Mouse (Mus musculus) liver, postnatal 0 days (tissue): ENCODE measurements around the gene Col23a1. TPM values are rescaled to one million over a fixed set of nuclear protein-coding genes. Genes with fewer than 3 reads are reported as not detected.
"Not testable (repeated sequence)": the region's sequence is repeated elsewhere in the genome, so short reads cannot be mapped to it uniquely, and the experiment has no call there.

ENCODE experiments used
- ATAC-seq: fragments of 200-750 bp; cut with Nextera tagmentation; 2 replicates; pipeline ENCODE4 v1.8.0; 2017; ENCODE audit warnings: mild to moderate bottlenecking, moderate library complexity
- DNase-seq: peaks from one replicate; pipeline ENCODE4 v3.0.0-alpha.2; 2016
- H3K27ac ChIP-seq: fragments of 300-500 bp; sonication (generic); 2 replicates; pipeline ENCODE4 v1.5.1; 2014; ENCODE audit warnings: antibody characterized with exemption, moderate library complexity, mild to moderate bottlenecking, low read depth
- H3K27me3 ChIP-seq: fragments of 300-500 bp; sonication (generic); 2 replicates; pipeline ENCODE4 v1.6.1; 2014; ENCODE audit warnings: low read length, control low read depth, mixed read lengths; ENCODE audit not compliant: insufficient read depth
- H3K36me3 ChIP-seq: fragments of 300-500 bp; sonication (generic); replicated peaks from 2 replicates; pipeline ENCODE4 v1.6.1; 2014; ENCODE audit warnings: mild to moderate bottlenecking, control low read depth, low read length, moderate library complexity, mixed read lengths; ENCODE audit not compliant: insufficient read depth
- H3K4me1 ChIP-seq: fragments of 300-500 bp; sonication (generic); 2 replicates; pipeline ENCODE4 v1.6.1; 2014; ENCODE audit warnings: antibody characterized with exemption, mild to moderate bottlenecking, control low read depth; ENCODE audit not compliant: insufficient read depth
- H3K4me2 ChIP-seq: fragments of 300-500 bp; sonication (generic); 2 replicates; pipeline ENCODE4 v1.6.1; 2014; ENCODE audit warnings: low read depth, mild to moderate bottlenecking, low read length, moderate library complexity, mixed read lengths
- H3K4me3 ChIP-seq: fragments of 300-500 bp; sonication (generic); 2 replicates; pipeline ENCODE4 v1.5.1; 2014; ENCODE audit warnings: low read depth, low read length
- H3K9ac ChIP-seq: fragments of 300-500 bp; sonication (generic); replicated peaks from 2 replicates; pipeline ENCODE4 v1.6.1; 2014; ENCODE audit warnings: mild to moderate bottlenecking, moderate library complexity
- H3K9me3 ChIP-seq: fragments of 300-500 bp; sonication (generic); 2 replicates; pipeline ENCODE4 v1.6.1; 2016; ENCODE audit warnings: mild to moderate bottlenecking, control low read depth, low read length, mixed read lengths
- CTCF ChIP-seq: sonication (generic); IDR thresholded peaks from 2 replicates; pipeline ENCODE4 v1.5.1; 2016; ENCODE audit warnings: antibody characterized with exemption, low read depth
- EP300 ChIP-seq: IDR thresholded peaks from 2 replicates; pipeline ENCODE4 v1.6.1; 2016; ENCODE audit warnings: antibody characterized with exemption, low read depth, mild to moderate bottlenecking
- WGBS: fragments of 180-500 bp; shearing (Covaris S2); extraction: QIAGEN DNeasy Blood & Tissue Kit; methylation state at CpG from one replicate; pipeline ENCODE4 v1.1.7; 2014; ENCODE audit not compliant: insufficient replicate concordance; 5-methylcytosine and 5-hydroxymethylcytosine counted together
- polyA plus RNA-seq: library from polyadenylated mRNA; unstranded; fragments of >200 nt; fragmentation: Nextera tagmentation; extraction: Ambion mirVana; gene quantifications from 2 replicates; pipeline ENCODE4 v1.2.1, GENCODE M21; 2015

Col23a1 gene
- polyA plus RNA-seq, 1 experiment from 2014 or later: 0.13 TPM

- H3K9ac ChIP-seq: no peak overlapping the region
- TF ChIP-seq CTCF: no peak
- TF ChIP-seq EP300: no peak
- no peak overlapping the region for H3K27ac ChIP-seq
- no peaks in the 10 kb centered on the region for H3K9me3 ChIP-seq
- ATAC-seq (no peak), DNase-seq (no peak)
- H3K4me2 ChIP-seq: no peak overlapping the region
- WGBS: 76% methylated on average over 2 of the region's 2 CpGs
- no peaks in the 10 kb centered on the region for H3K27me3 ChIP-seq
- H3K36me3 ChIP-seq: no peaks in the 10 kb centered on the region
- H3K4me3 ChIP-seq: no peak overlapping the region
- no peaks in the 10 kb centered on the region for H3K4me1 ChIP-seq
Observed at GRCm38 (mm10) chr11:51347756-51348155, 58.0 kb downstream of the Col23a1 start.

GRCm38 (mm10) chr11:51349665-51350064 lies 59.9 kb downstream of the Col23a1 start:
- ATAC-seq: no peak

GRCm38 (mm10) chr11:51351151-51351550 lies 61.4 kb downstream of the Col23a1 start:
- Histone ChIP-seq H3K36me3 (no peaks in the 10 kb centered on the region), H3K27me3 (no peaks in the 10 kb centered on the region), H3K4me1 (no peaks in the 10 kb centered on the region), H3K9me3 (no peaks in the 10 kb centered on the region), H3K4me3 (no peak overlapping the region), H3K27ac (no peak overlapping the region), H3K9ac (no peak overlapping the region), H3K4me2 (no peak overlapping the region)
- TF ChIP-seq EP300: no peak
- TF ChIP-seq CTCF: no peak
- DNase-seq (no peak), ATAC-seq (no peak)
- WGBS: 73% methylated on average over 9 of the region's 9 CpGs

More at GRCm38 (mm10) chr11:51349665-51350064, 59.9 kb downstream of the Col23a1 start:
- Histone ChIP-seq H3K36me3 (no peaks in the 10 kb centered on the region), H3K4me1 (no peaks in the 10 kb centered on the region), H3K9ac (no peak overlapping the region), H3K27ac (no peak overlapping the region), H3K9me3 (no peaks in the 10 kb centered on the region), H3K4me2 (no peak overlapping the region), H3K27me3 (no peaks in the 10 kb centered on the region), H3K4me3 (no peak overlapping the region)
- TF ChIP-seq EP300 (no peak), CTCF (no peak)
- no peak for DNase-seq

GRCm38 (mm10) chr11:51351841-51352240 lies 62.1 kb downstream of the Col23a1 start:
- WGBS: 53% methylated on average over 5 of the region's 5 CpGs
- no peak for DNase-seq
- TF ChIP-seq EP300 (no peak), CTCF (no peak)
- Histone ChIP-seq H3K4me3 (no peak overlapping the region), H3K36me3 (no peaks in the 10 kb centered on the region), H3K4me1 (no peaks in the 10 kb centered on the region), H3K27ac (no peak overlapping the region), H3K9ac (no peak overlapping the region), H3K4me2 (no peak overlapping the region), H3K27me3 (no peaks in the 10 kb centered on the region), H3K9me3 (no peaks in the 10 kb centered on the region)
- ATAC-seq: no peak

- 61% methylated on average over 5 of the region's 5 CpGs for WGBS
- no peak for DNase-seq
- ATAC-seq: no peak
Observed at GRCm38 (mm10) chr11:51353746-51354145, 64.0 kb downstream of the Col23a1 start.

GRCm38 (mm10) chr11:51358981-51359380 lies 69.3 kb downstream of the Col23a1 start:
- not testable (repeated sequence) for H3K9ac ChIP-seq, H3K4me2 ChIP-seq, H3K36me3 ChIP-seq, DNase-seq, H3K27ac ChIP-seq, H3K4me3 ChIP-seq, H3K4me1 ChIP-seq, H3K9me3 ChIP-seq, ATAC-seq, H3K27me3 ChIP-seq
- WGBS: 84% methylated on average over 9 of the region's 9 CpGs

More at GRCm38 (mm10) chr11:51353746-51354145, 64.0 kb downstream of the Col23a1 start:
- H3K4me2 ChIP-seq: no peak overlapping the region
- no peaks in the 10 kb centered on the region for H3K27me3 ChIP-seq
- no peaks in the 10 kb centered on the region for H3K36me3 ChIP-seq
- no peak for TF ChIP-seq CTCF
- no peaks in the 10 kb centered on the region for H3K9me3 ChIP-seq
- no peak overlapping the region for H3K9ac ChIP-seq
- no peak overlapping the region for H3K27ac ChIP-seq
- H3K4me3 ChIP-seq: no peak overlapping the region
- H3K4me1 ChIP-seq: no peaks in the 10 kb centered on the region

GRCm38 (mm10) chr11:51364353-51364752 lies 74.6 kb downstream of the Col23a1 start:
- DNase-seq (no peak), ATAC-seq (no peak)
- H3K9me3 ChIP-seq: no peaks in the 10 kb centered on the region
- no peak overlapping the region for H3K9ac ChIP-seq
- H3K27ac ChIP-seq: no peak overlapping the region
- TF ChIP-seq EP300: no peak
- TF ChIP-seq CTCF: no peak
- H3K4me2 ChIP-seq: no peak overlapping the region
- peaks cover 4% of the 10 kb centered on the region; the same call in 1 of the 2 replicates for H3K4me1 ChIP-seq
- 78% methylated on average over 5 of the region's 5 CpGs for WGBS
- H3K27me3 ChIP-seq: no peaks in the 10 kb centered on the region
- no peaks in the 10 kb centered on the region for H3K36me3 ChIP-seq
- no peak overlapping the region for H3K4me3 ChIP-seq
